8 mouse cellular contexts compared by ENCODE assay signal in genomic region chr3:103140095-103140838, GRCm38 (mm10). TPM values are rescaled to one million over a fixed set of nuclear protein-coding genes. Genes with fewer than 3 reads are reported as not detected.
DNase-seq lines count a peak whose midpoint lies in the region; ATAC-seq and TF ChIP-seq lines count a peak whose summit lies in the region.
"Not testable (repeated sequence)": the region's sequence is repeated elsewhere in the genome, so short reads cannot be mapped to it uniquely, and the experiment has no call there.

No protein-coding gene starts in this region.

- peak overlapping the region; percentile 8; the same call in 1 of the 2 replicates for H3K4me3 ChIP-seq in G1E (ENCODE audit: low read depth, low read length)
- 0 out of 2 replicates have a peak overlapping the region, but pooled peaks have one; percentile 4 for H3K4me3 ChIP-seq in left cerebral cortex, adult 2 months
- H3K4me3 ChIP-seq in lung, embryonic 15.5 days: not testable (repeated sequence)

- not testable (repeated sequence) for H3K27ac ChIP-seq in left cerebral cortex, adult 2 months; lung, embryonic 15.5 days

- H3K27me3 ChIP-seq in G1E (ENCODE audit: insufficient read depth, low read length); lung, embryonic 15.5 days: not testable (repeated sequence)

- H3K36me3 ChIP-seq in G1E (replicated peaks): peaks cover 14% of the 10 kb centered on the region
- not testable (repeated sequence) for H3K36me3 ChIP-seq in lung, embryonic 15.5 days

- not testable (repeated sequence) for H3K9me3 ChIP-seq in G1E (replicated peaks); lung, embryonic 15.5 days

- peak; percentile 63 for ATAC-seq in G1E (ENCODE audit: extremely low read depth, insufficient number of reproducible peaks, low FRiP score, poor library complexity, severe bottlenecking)
- ATAC-seq in common myeloid progenitor, adult 5-6 weeks (replicated peaks; ENCODE audit: low read depth, poor library complexity, severe bottlenecking): peak; percentile 88
- peak; percentile 73 to 88 for ATAC-seq in hematopoietic stem cell, adult 5-6 weeks (replicated peaks in 1 of 2; ENCODE audit: insufficient read depth in 1 of 2, low FRiP score in 2 of 2, low TSS enrichment in 1 of 2, low read depth in 1 of 2, poor library complexity in 2 of 2, severe bottlenecking in 2 of 2)
- not testable (repeated sequence) for ATAC-seq in lung, embryonic 15.5 days (ENCODE audit: borderline replicate concordance, extremely low read depth, low FRiP score, low TSS enrichment)

- H3K9ac ChIP-seq in lung, embryonic 15.5 days: not testable (repeated sequence)

- intact Hi-C loops in left cerebral cortex, adult 2 months (cut with DNase I): not testable (repeated sequence)

- not testable (repeated sequence) for TF ChIP-seq CTCF in G1E (IDR thresholded peaks at IDR 0.05; ENCODE audit: low read depth, low read length); left cerebral cortex, adult 2 months (IDR thresholded peaks at IDR 0.05)

- H3K4me2 ChIP-seq in lung, embryonic 15.5 days: peak overlapping the region; percentile 18; the same call in 1 of the 2 replicates

- H3K4me1 ChIP-seq in G1E (ENCODE audit: insufficient read depth, low read depth, low read length): peaks cover 13% of the 10 kb centered on the region
- peaks cover 12% of the 10 kb centered on the region; the same call in 1 of the 2 replicates for H3K4me1 ChIP-seq in lung, embryonic 15.5 days

- WGBS in lung, embryonic 15.5 days: 50% methylated on average over 11 of the region's 11 CpGs

- DNase-seq in G1E (ENCODE audit: low spot score): peak; percentile 12
- peak; percentile 65 to 77 for DNase-seq in heart, adult 18-20 months
- DNase-seq in left cerebral cortex, adult 2 months (ENCODE audit: extremely low spot score in 1 of 2, low spot score in 2 of 2): not testable (repeated sequence)
- peak; percentile 15 for DNase-seq in right cerebral cortex, adult 18-20 months
- DNase-seq in thymus, postnatal 14 days: peak; percentile 32

RNA-seq across cellular contexts. Expression of gene Bcas2, which starts 31.2 kb away (rescaled TPM):
- total RNA-seq in G1E (2014; fragmentation: Nextera tagmentation): 132 and 147 TPM in 2 replicates
- total RNA-seq in G1E (2017): 247 and 292 TPM in 2 replicates
- 110 and 113 TPM in 2 replicates for polyA plus RNA-seq in G1E (2012)
- total RNA-seq in common myeloid progenitor, adult 5-6 weeks (2017): 173 and 237 TPM in 2 replicates
- 10 to 100 TPM; 48.8 to 51.3 TPM for total RNA-seq in heart, adult 18-20 months (2021)
- total RNA-seq in hematopoietic stem cell, adult 5-6 weeks (2017): 169 and 219 TPM in 2 replicates
- total RNA-seq in left cerebral cortex, adult 2 months (2021): 10 to 100 TPM; 68.5 to 68.9 TPM
- 188 and 190 TPM in 2 replicates for polyA plus RNA-seq in lung, embryonic 15.5 days (2015; fragmentation: Nextera tagmentation; extraction: Ambion mirVana)

RNA-seq across cellular contexts. Expression of gene Dennd2c, which starts 37.9 kb away (rescaled TPM):
- total RNA-seq in G1E (2014; fragmentation: Nextera tagmentation) (6.0 and 14.1 TPM in 2 replicates), G1E (2017) (5.3 and 7.2 TPM in 2 replicates)
- 0.23 and 0.35 TPM in 2 replicates for polyA plus RNA-seq in G1E (2012)
- 3.9 and 4.1 TPM in 2 replicates for total RNA-seq in common myeloid progenitor, adult 5-6 weeks (2017)
- 1 to 10 TPM; 1.2 to 1.6 TPM for total RNA-seq in heart, adult 18-20 months (2021)
- 1.6 and 1.8 TPM in 2 replicates for total RNA-seq in hematopoietic stem cell, adult 5-6 weeks (2017)
- under 1 TPM; 0.40 to 0.41 TPM for total RNA-seq in left cerebral cortex, adult 2 months (2021)
- polyA plus RNA-seq in lung, embryonic 15.5 days (2015; fragmentation: Nextera tagmentation; extraction: Ambion mirVana): 5.0 and 5.5 TPM in 2 replicates
